Comparison of ENCODE assay signal across 11 mouse cellular contexts in genomic region chr15:102366733-102367344, GRCm38 (mm10). TPM values are rescaled to one million over a fixed set of nuclear protein-coding genes. Genes with fewer than 3 reads are reported as not detected.
A peak's percentile ranks its signal among the peaks of the same experiment; 100 is the strongest.
DNase-seq lines count a peak whose midpoint lies in the region; ATAC-seq and TF ChIP-seq lines count a peak whose summit lies in the region.
"Had no signal": no experiment of that assay in that cellular context is flagged by ENCODE, and none has a peak within 500 bp of the region (broad histone marks: within the 10 kb centered on the region; RNA-seq: fewer than 3 reads in every experiment).

Gene Sp7, minus strand, starts transcription at chr15:102367182.

- H3K9ac ChIP-seq in kidney, embryonic 15.5 days, result peak within 1 kb of the TSS; percentile 11; the same call in 1 of the 2 replicates
- H3K9ac ChIP-seq in embryonic facial prominence, embryonic 12.5 days, result peak within 1 kb of the TSS; percentile 54
- H3K9ac ChIP-seq in intestine, postnatal 0 days (ENCODE audit: low read depth, low read length), result no peak within 1 kb of the TSS
- H3K9ac ChIP-seq in neural tube, embryonic 13.5 days, result peak within 1 kb of the TSS; percentile 63

- no peaks in the 10 kb centered on the region for H3K9me3 ChIP-seq in kidney, embryonic 15.5 days (replicated peaks)
- H3K9me3 ChIP-seq in embryonic facial prominence, embryonic 12.5 days, result no peaks in the 10 kb centered on the region
- no peaks in the 10 kb centered on the region for H3K9me3 ChIP-seq in intestine, postnatal 0 days (ENCODE audit: control insufficient read depth)
- H3K9me3 ChIP-seq in neural tube, embryonic 13.5 days, result no peaks in the 10 kb centered on the region

- peaks cover 50% of the 10 kb centered on the region for H3K27me3 ChIP-seq in kidney, embryonic 15.5 days
- H3K27me3 ChIP-seq in embryonic facial prominence, embryonic 12.5 days, result 0 out of 2 replicates have a peak, but pooled peaks cover 8% of the 10 kb centered on the region
- H3K27me3 ChIP-seq in intestine, postnatal 0 days (replicated peaks; ENCODE audit: control insufficient read depth, insufficient read depth, low read length), result peaks cover 10% of the 10 kb centered on the region; the same call in 1 of the 2 replicates
- H3K27me3 ChIP-seq in neural tube, embryonic 13.5 days, result peaks cover 35% of the 10 kb centered on the region

- no peak for DNase-seq in kidney, adult 11 months
- no peak for DNase-seq in layer of hippocampus, adult 2 months (ENCODE audit: low spot score in 2 of 2)
- DNase-seq in spleen, postnatal 36 days (ENCODE audit: low spot score in 2 of 2), result no peak
- no peak for DNase-seq in cerebellum, adult 9-10 months
- DNase-seq: cerebellum, adult 11-12 months had no signal

- no peak for TF ChIP-seq CTCF in intestine, postnatal 0 days (IDR thresholded peaks at IDR 0.05; ENCODE audit: low read depth)
- no peak for TF ChIP-seq CTCF in layer of hippocampus, adult 2 months (conservative IDR thresholded peaks at IDR 0.05)

- H3K4me1 ChIP-seq in kidney, embryonic 15.5 days, result peaks cover 45% of the 10 kb centered on the region
- peaks cover 44% of the 10 kb centered on the region for H3K4me1 ChIP-seq in embryonic facial prominence, embryonic 12.5 days
- no peaks in the 10 kb centered on the region for H3K4me1 ChIP-seq in intestine, postnatal 0 days (replicated peaks; ENCODE audit: control insufficient read depth, insufficient read depth, low read length)
- H3K4me1 ChIP-seq in neural tube, embryonic 13.5 days (replicated peaks), result peaks cover 33% of the 10 kb centered on the region

- no peaks in the 10 kb centered on the region for H3K36me3 ChIP-seq in kidney, embryonic 15.5 days
- no peaks in the 10 kb centered on the region for H3K36me3 ChIP-seq in embryonic facial prominence, embryonic 12.5 days
- no peaks in the 10 kb centered on the region for H3K36me3 ChIP-seq in intestine, postnatal 0 days (ENCODE audit: control insufficient read depth, insufficient read depth)
- H3K36me3 ChIP-seq in neural tube, embryonic 13.5 days, result no peaks in the 10 kb centered on the region

- 6% methylated on average over 13 of the region's 15 CpGs for WGBS in kidney, embryonic 15.5 days
- 8% methylated on average over 15 of the region's 15 CpGs for WGBS in embryonic facial prominence, embryonic 12.5 days
- WGBS in intestine, postnatal 0 days, result 6% methylated on average over 15 of the region's 15 CpGs
- 6% methylated on average over 15 of the region's 15 CpGs for WGBS in neural tube, embryonic 13.5 days

- H3K4me2 ChIP-seq in kidney, embryonic 15.5 days, result peak within 1 kb of the TSS; percentile 52
- H3K4me2 ChIP-seq in embryonic facial prominence, embryonic 12.5 days (replicated peaks), result peak within 1 kb of the TSS; percentile 57
- peak within 1 kb of the TSS; percentile 37 for H3K4me2 ChIP-seq in intestine, postnatal 0 days (replicated peaks; ENCODE audit: low read depth)
- peak within 1 kb of the TSS; percentile 53 for H3K4me2 ChIP-seq in neural tube, embryonic 13.5 days

- no peak for ATAC-seq in kidney, embryonic 15.5 days (replicated peaks; ENCODE audit: low FRiP score)
- no peak for ATAC-seq in embryonic facial prominence, embryonic 12.5 days (ENCODE audit: insufficient number of reproducible peaks, insufficient read depth, low FRiP score, low TSS enrichment)
- no peak for ATAC-seq in intestine, postnatal 0 days
- peak; percentile 64; the same call in 1 of the 2 replicates for ATAC-seq in neural tube, embryonic 13.5 days (ENCODE audit: low read depth)

- no peak within 1 kb of the TSS for H3K27ac ChIP-seq in kidney, embryonic 15.5 days
- 0 out of 2 replicates have a peak within 1 kb of the TSS, but pooled peaks have one; percentile 6 for H3K27ac ChIP-seq in embryonic facial prominence, embryonic 12.5 days
- no peak within 1 kb of the TSS for H3K27ac ChIP-seq in intestine, postnatal 0 days (ENCODE audit: low read depth, low read length)
- no peak within 1 kb of the TSS for H3K27ac ChIP-seq in neural tube, embryonic 13.5 days (replicated peaks)
- no peak within 1 kb of the TSS for H3K27ac ChIP-seq in layer of hippocampus, adult 2 months

- H3K4me3 ChIP-seq in kidney, embryonic 15.5 days (replicated peaks), result peak within 1 kb of the TSS; percentile 28
- peak within 1 kb of the TSS; percentile 37 for H3K4me3 ChIP-seq in embryonic facial prominence, embryonic 12.5 days
- H3K4me3 ChIP-seq in intestine, postnatal 0 days (ENCODE audit: low read depth, low read length), result peak within 1 kb of the TSS; percentile 11; the same call in 1 of the 2 replicates
- peak within 1 kb of the TSS; percentile 23 for H3K4me3 ChIP-seq in neural tube, embryonic 13.5 days
- H3K4me3 ChIP-seq in layer of hippocampus, adult 2 months, result no peak within 1 kb of the TSS

RNA-seq across cellular contexts. Expression of gene Sp7, which starts in this region (rescaled TPM):
- polyA plus RNA-seq in kidney, embryonic 15.5 days (2015; fragmentation: Nextera tagmentation; extraction: Ambion mirVana), result 1.3 and 5.9 TPM in 2 replicates
- polyA plus RNA-seq in embryonic facial prominence, embryonic 12.5 days (2016; fragmentation: Nextera tagmentation; extraction: Ambion mirVana), result 8.5 and 9.4 TPM in 2 replicates
- 0.07 and 0.14 TPM in 2 replicates for polyA plus RNA-seq in intestine, postnatal 0 days (2015; fragmentation: Nextera tagmentation; extraction: Ambion mirVana)
- 0.47 and 0.69 TPM in 2 replicates for polyA plus RNA-seq in neural tube, embryonic 13.5 days (2015; fragmentation: Nextera tagmentation; extraction: Ambion mirVana)
- under 1 TPM; 0.32 to 0.49 TPM for total RNA-seq in layer of hippocampus, adult 2 months (2021)
- total RNA-seq: MEL had no signal
- polyA plus RNA-seq: spleen, adult 2 months had no signal

Comparison
In these comparisons a context has a peak if more than half of its experiments do, and no peak if none do; other contexts are left out.
1. Peak in ATAC-seq, H3K4me3 ChIP-seq, H3K9ac ChIP-seq and H3K4me2 ChIP-seq in neural tube, embryonic 13.5 days; RNA of the gene not detected or under 1 TPM.